Mouse (Mus musculus) leukemia stem cell, adult 10-12 weeks (primary cell): ENCODE data around the gene BC052040. TPM values are rescaled to one million over a fixed set of nuclear protein-coding genes. Genes with fewer than 3 reads are reported as not detected.

Experiments used
- polyA plus RNA-seq: library from polyadenylated mRNA; stranded (reverse); fragments of >175 nt; gene quantifications from 2 replicates; pipeline ENCODE4 v1.2.3, GENCODE M21; 2012; ENCODE audit warnings: low replicate concordance

BC052040 gene
- polyA plus RNA-seq, result 0.81 and 6.4 TPM in 2 replicates

GRCm38 (mm10) chr2:115581241-115581988, at the start of gene BC052040:
Gene BC052040, plus strand, starts transcription at chr2:115581716.

